Mouse (Mus musculus) kidney, adult 9 months (tissue): ENCODE results near the gene Pnkd.

Experiments used
- DNase-seq: peaks from one replicate; pipeline ENCODE4 v3.0.0; 2022

Gene Pnkd

GRCm38 (mm10) chr1:74278988-74279387, 5.7 kb upstream of the Pnkd start:
- DNase-seq: no peak

- DNase-seq: no peak
Measured at GRCm38 (mm10) chr1:74280591-74281325, 4.0 kb upstream of the Pnkd start.

- DNase-seq: no peak
Measured at GRCm38 (mm10) chr1:74281372-74281771, 3.4 kb upstream of the Pnkd start.

- no peak for DNase-seq
Measured at GRCm38 (mm10) chr1:74281886-74282285, 2.8 kb upstream of the Pnkd start.

DNA sequence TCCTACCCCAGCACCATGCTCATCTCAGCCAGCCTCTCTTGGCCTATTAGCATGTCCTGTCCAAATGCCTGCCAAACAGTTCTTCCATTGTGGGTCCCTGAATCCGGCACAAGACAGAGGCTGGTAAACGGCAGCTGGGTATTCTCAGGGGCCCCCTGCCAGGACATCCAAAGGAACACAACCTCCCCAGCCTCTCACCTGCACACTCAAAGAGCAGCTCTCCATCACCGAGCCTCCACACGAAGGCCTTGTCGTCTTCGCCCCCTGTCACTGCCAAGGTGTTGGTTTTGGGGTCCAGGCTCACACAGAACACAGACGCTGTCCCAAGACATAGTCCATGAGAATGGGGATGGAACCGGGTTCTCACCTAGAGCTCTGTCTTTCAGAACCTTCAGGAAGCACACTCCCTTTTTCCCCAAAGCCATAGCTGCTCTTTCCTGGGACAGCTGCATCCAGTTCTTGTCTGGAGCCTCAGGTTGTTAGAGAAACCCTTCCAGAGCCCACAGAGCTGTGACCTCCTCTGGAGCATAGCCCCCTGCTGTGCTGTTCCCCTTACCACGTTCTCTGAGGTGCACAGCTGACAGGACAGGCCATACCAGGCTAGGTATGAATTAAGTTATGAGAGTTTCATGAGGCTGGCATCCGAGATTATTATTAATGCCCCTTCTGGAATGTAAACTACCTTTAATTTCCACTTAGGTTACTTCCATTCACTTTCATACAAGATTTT, 1.7 kb upstream of the Pnkd start:
- no peak for DNase-seq

DNA sequence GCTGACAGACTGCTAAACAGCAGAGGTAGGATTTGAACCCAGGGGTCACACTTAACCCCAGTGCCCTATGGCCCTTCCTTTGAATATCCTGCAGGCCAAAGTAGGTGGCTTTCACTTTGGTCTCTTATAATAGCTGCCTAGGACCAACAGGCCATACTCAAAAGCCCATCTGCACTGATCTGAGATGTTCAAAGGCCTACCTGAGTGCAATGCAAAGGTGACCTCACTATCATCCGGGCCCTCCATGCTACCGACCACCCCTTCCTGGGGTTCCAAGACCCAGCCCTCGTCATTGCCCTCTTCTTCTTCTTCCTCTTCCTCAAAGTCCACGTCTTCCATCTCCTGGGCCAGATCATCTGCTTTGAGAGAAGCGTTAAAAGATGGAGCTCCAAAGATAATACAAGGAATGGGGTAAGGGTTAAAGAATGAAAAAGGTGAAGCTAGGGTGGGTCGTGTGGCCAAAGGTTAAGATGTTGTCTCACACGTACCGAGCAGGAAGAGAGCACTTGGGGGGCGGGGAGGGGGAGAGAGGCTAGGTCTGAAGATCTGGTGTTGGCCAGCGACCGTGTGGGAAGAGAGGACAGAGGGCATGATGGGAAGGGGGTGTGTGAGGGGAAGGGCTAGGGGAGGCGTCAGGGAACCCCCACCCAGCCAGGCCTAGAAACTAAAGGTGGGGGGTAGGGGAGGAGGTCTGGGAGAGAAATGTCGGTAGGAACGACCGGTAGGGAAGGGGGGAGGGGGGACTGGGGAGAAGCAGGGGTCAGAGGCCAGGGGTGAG, 855 bp upstream of the Pnkd start:
- DNase-seq: peak; percentile 76

DNA sequence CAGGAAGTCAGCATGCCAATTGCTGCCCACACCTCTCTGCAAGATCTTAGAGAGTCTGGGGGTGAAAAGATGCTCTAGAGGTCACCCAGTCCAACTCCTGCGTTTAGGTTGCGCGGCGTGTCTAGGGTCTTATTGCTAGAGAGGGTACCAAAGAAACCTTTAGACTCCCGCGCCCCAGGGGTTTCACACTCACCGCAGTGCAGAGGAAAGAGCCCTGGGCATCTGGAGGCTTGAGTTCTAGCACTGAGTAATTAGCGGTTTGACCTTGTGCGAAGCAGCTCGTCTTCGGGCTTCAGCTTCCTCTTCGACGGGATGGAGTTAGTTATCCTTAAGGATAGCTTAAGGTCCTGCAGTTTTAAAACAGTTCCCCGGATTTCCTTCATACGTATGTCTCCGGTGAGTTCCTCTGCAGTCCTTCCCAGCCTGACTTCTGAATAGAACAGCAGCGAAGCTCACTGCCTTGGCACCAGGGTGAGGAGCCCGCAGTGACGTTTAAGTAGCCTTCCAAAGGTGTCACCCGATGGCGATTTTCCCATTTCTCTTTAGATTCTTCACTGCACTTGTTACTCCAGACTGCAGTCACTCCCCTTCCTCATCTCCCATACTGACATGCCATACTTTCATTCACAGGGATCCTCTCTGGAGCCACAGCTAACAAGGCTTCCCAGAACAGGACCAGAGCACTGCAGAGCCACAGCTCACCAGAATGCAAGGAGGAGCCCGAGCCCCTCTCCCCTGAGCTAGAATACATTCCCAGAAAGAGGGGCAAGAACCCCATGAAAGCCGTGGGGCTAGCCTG, 681 bp downstream of the Pnkd start:
- DNase-seq: no peak

- peak; percentile 43 for DNase-seq
Measured at GRCm38 (mm10) chr1:74286869-74287607, 2.3 kb downstream of the Pnkd start.

DNA sequence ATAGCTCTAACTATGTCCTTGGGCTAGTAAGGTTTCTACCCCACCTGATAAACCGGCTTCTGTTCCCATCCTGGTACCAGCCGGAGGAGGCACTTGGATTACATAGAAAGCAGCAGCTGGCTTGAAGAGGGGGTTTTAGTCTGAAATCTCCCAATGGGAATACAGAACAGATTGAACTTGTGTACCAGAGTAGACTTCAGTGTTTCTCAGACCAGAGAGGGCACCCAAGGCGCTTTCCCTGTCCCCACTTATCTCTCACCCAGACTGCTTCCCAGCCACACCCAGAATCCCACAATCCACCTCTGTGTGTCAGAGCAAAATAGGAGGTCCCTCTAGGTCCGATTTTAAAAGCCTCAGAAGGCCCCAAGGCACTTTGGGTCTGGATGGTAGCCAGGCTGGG, 3.6 kb downstream of the Pnkd start:
- no peak for DNase-seq

- DNase-seq: no peak
Measured at GRCm38 (mm10) chr1:74289248-74289647, 4.5 kb downstream of the Pnkd start.

GRCm38 (mm10) chr1:74289740-74290139, 5.0 kb downstream of the Pnkd start:
- DNase-seq: no peak

- no peak for DNase-seq
Measured at GRCm38 (mm10) chr1:74290141-74290540, 5.4 kb downstream of the Pnkd start.

GRCm38 (mm10) chr1:74292331-74293020, 7.7 kb downstream of the Pnkd start:
- peak; percentile 0 for DNase-seq

- peak; percentile 0 for DNase-seq
Measured at GRCm38 (mm10) chr1:74293306-74293960, 8.7 kb downstream of the Pnkd start.

DNA sequence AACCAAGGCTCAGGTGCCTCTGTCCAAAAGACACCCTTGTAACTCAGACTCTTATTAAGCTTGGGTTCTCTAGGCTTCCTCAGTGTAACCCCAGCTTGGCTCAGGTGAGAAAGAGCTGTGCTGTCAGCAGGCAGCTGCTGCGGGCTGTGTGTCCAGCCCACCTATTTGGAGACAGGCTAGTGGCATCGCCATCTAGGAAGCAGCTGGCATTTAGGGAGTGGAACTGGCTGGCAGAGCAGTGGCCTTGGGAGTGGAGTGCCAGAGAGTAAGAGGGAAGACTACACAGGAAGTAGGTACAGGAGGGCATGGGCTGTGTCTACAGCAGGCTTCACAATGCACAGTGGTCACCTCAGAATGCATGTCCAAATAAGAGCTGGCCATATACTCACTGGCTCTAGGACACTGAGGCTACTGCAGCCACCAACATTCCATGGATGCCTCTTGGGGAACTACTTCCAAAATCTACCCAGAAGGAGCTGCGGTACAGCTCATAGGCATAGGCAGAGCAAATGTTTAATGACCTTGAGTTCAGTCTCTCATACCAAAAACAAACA, 9.4 kb downstream of the Pnkd start:
- DNase-seq: peak; percentile 6

- DNase-seq: peak; percentile 1
Measured at GRCm38 (mm10) chr1:74294733-74295455, 10.2 kb downstream of the Pnkd start.

- peak; percentile 86 for DNase-seq
Measured at GRCm38 (mm10) chr1:74295456-74296171, 10.9 kb downstream of the Pnkd start.

- no peak for DNase-seq
Measured at GRCm38 (mm10) chr1:74296477-74296876, 11.7 kb downstream of the Pnkd start.

DNA sequence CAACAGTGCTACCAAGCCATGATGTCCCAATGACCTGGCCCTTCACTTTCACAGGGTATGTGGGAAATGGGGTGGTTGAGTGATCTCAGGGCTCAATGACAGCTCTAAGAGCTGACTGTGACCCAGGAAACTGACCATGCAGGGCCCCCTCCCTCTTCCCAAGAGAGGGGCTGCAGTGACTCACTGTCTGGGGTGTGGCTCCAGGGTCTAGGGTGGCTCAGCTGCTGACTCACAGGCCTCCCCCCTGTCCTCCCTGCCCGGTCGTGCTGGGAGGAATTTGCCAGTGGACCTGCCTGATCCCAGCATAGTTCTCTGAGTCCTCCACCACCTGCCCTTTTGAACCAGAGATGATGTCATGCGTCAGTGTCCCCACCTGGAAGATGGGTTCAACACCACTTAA, 12.5 kb downstream of the Pnkd start:
- DNase-seq: no peak
